Mouse (Mus musculus) gastrocnemius, adult 2 months (tissue): ENCODE data around the gene Extl1. TPM values are rescaled to one million over a fixed set of nuclear protein-coding genes. Genes with fewer than 3 reads are reported as not detected.

Experiments
- DNase-seq: peaks from one replicate; pipeline ENCODE4 v3.0.0; 2022
- H3K27ac ChIP-seq: fragments of 200-600 bp; 2 replicates; pipeline ENCODE4 v1.8.1; 2022; ENCODE audit warnings: mild to moderate bottlenecking
- H3K4me3 ChIP-seq: fragments of 200-600 bp; 2 replicates; pipeline ENCODE4 v1.8.1; 2022; ENCODE audit warnings: mild to moderate bottlenecking, moderate library complexity
- CTCF ChIP-seq: fragments of 200-600 bp; IDR thresholded peaks from 2 replicates; pipeline ENCODE4 v1.8.1; 2022; ENCODE audit warnings: antibody characterized with exemption, mild to moderate bottlenecking, moderate library complexity
- intact Hi-C: fragments of 180-260 bp; cut with DNase I; formaldehyde crosslinking; loops from one replicate; pipeline ENCODE4 v1.15.1; 2025
- total RNA-seq, 2 experiments: library from RNA; stranded (reverse); gene quantifications; 2 replicates each; pipeline ENCODE4 v1.2.3; 2021

Gene Extl1
- total RNA-seq, 2 experiments from 2014 or later = 25.1 to 27.8 TPM

GRCm38 (mm10) chr4:134316390-134316789 is 67.3 kb downstream of the Extl1 start:
- peak; percentile 82 for DNase-seq
- Histone ChIP-seq H3K27ac (peak overlapping the region; percentile 97), H3K4me3 (peak overlapping the region; percentile 88)
- TF ChIP-seq CTCF = 0 out of 2 replicates have a peak, but pooled peaks have one; percentile 5
- intact Hi-C loops = no loop called here

- intact Hi-C loops = loop anchor here (2.0 kb wide), 1 partner anchor 41 kb away; no protein-coding TSS in a partner anchor
- Histone ChIP-seq H3K4me3 (peak overlapping the region; percentile 88), H3K27ac (peak overlapping the region; percentile 97)
- TF ChIP-seq CTCF = no peak
- peak; percentile 58 for DNase-seq
These were observed 68.2 kb downstream of the Extl1 start for GRCm38 (mm10) chr4:134315470-134315869.

- Histone ChIP-seq H3K4me3 (peak within 1 kb of the TSS; percentile 88), H3K27ac (peak within 1 kb of the TSS; percentile 97)
- intact Hi-C loops = loop anchor here (2.0 kb wide), 1 partner anchor 42 kb away; no protein-coding TSS in a partner anchor
These were observed 68.8 kb downstream of the Extl1 start, which contains the start of gene Trim63 for GRCm38 (mm10) chr4:134314876-134315275. Gene Trim63, plus strand, starts transcription at chr4:134315120.

GRCm38 (mm10) chr4:134314081-134314655 is 69.5 kb downstream of the Extl1 start:
- no peak for TF ChIP-seq CTCF
- H3K4me3 ChIP-seq = peak overlapping the region; percentile 88
- peak overlapping the region; percentile 97 for H3K27ac ChIP-seq
- intact Hi-C loops = loop anchor here (2.0 kb wide), 1 partner anchor 43 kb away; no protein-coding TSS in a partner anchor
- DNase-seq = peak; percentile 75

More at GRCm38 (mm10) chr4:134314876-134315275, 68.8 kb downstream of the Extl1 start, which contains the start of gene Trim63:
- TF ChIP-seq CTCF = no peak
- DNase-seq = peak; percentile 90

- no peak for DNase-seq
- TF ChIP-seq CTCF = peak; percentile 52
- intact Hi-C loops = no loop called here
- H3K4me3 ChIP-seq = no peak overlapping the region
- H3K27ac ChIP-seq = peak overlapping the region; percentile 97
These were observed 70.7 kb downstream of the Extl1 start for GRCm38 (mm10) chr4:134312901-134313300.

GRCm38 (mm10) chr4:134312341-134312740 is 71.3 kb downstream of the Extl1 start:
- Histone ChIP-seq H3K4me3 (no peak overlapping the region), H3K27ac (peak overlapping the region; percentile 97)
- TF ChIP-seq CTCF = no peak
- DNase-seq = no peak
- intact Hi-C loops = no loop called here

GRCm38 (mm10) chr4:134311784-134312183 is 71.9 kb downstream of the Extl1 start:
- TF ChIP-seq CTCF = no peak
- peak; percentile 84 for DNase-seq

GRCm38 (mm10) chr4:134310656-134311055 is 73.0 kb downstream of the Extl1 start:
- Histone ChIP-seq H3K27ac (peak overlapping the region; percentile 97), H3K4me3 (no peak overlapping the region; the same call in 1 of the 2 replicates)
- peak; percentile 70 for DNase-seq
- intact Hi-C loops = no loop called here
- no peak for TF ChIP-seq CTCF

More at GRCm38 (mm10) chr4:134311784-134312183, 71.9 kb downstream of the Extl1 start:
- Histone ChIP-seq H3K4me3 (no peak overlapping the region), H3K27ac (peak overlapping the region; percentile 97)
- intact Hi-C loops = no loop called here

- DNase-seq = peak; percentile 66
- Histone ChIP-seq H3K4me3 (no peak overlapping the region), H3K27ac (peak overlapping the region; percentile 97)
- intact Hi-C loops = no loop called here
- no peak for TF ChIP-seq CTCF
These were observed 73.5 kb downstream of the Extl1 start for GRCm38 (mm10) chr4:134310106-134310505.

GRCm38 (mm10) chr4:134307367-134308072 is 76.1 kb downstream of the Extl1 start:
- Histone ChIP-seq H3K27ac (peak overlapping the region; percentile 97), H3K4me3 (peak overlapping the region; percentile 60)
- TF ChIP-seq CTCF = peak; percentile 54
- DNase-seq = peak; percentile 94
- intact Hi-C loops = no loop called here

- no peak for TF ChIP-seq CTCF
- peak overlapping the region; percentile 97 for H3K27ac ChIP-seq
- peak overlapping the region; percentile 60 for H3K4me3 ChIP-seq
- no peak for DNase-seq
- intact Hi-C loops = no loop called here
These were observed 76.7 kb downstream of the Extl1 start for GRCm38 (mm10) chr4:134306963-134307362.

Other genes with a start within 250 kb of the Extl1 start
- gene Cep85, start 196.7 kb downstream of the Extl1 start, total RNA-seq = 10 to 100 TPM; 60.1 to 73.8 TPM
- gene Gm7534, start 180.8 kb downstream of the Extl1 start, total RNA-seq = not detected
- 1 to 10 TPM; 1.6 to 2.1 TPM for gene Catsper4, start 156.5 kb downstream of the Extl1 start, total RNA-seq
- 10 to 100 TPM; 26.3 to 53.5 TPM for gene Cnksr1, start 145.5 kb downstream of the Extl1 start, total RNA-seq
- gene E130218I03Rik, start 140.2 kb downstream of the Extl1 start, total RNA-seq = under 1 TPM in 1 of 2 experiments, not detected in 1; 0.26 TPM
- gene Zfp593, start 138.3 kb downstream of the Extl1 start, total RNA-seq = 1 to 10 TPM; 4.8 to 6.4 TPM
- gene Gm30191, start 136.9 kb downstream of the Extl1 start, total RNA-seq = not detected
- 1 to 10 TPM; 1.7 to 3.1 TPM for gene Grrp1, start 129.7 kb downstream of the Extl1 start, total RNA-seq
- 1 to 10 TPM; 3.2 TPM for gene Pdik1l, start 96.0 kb downstream of the Extl1 start, total RNA-seq
- 100 to 1,000 TPM; 250 to 325 TPM for gene Trim63, start 68.7 kb downstream of the Extl1 start, total RNA-seq
- 10 to 100 TPM in 1 of 2 experiments, 1 to 10 TPM in 1; 4.4 to 25.8 TPM for gene Slc30a2, start 40.7 kb downstream of the Extl1 start, total RNA-seq
- 1 to 10 TPM; 2.6 to 4.0 TPM for gene Pafah2, start 12.5 kb upstream of the Extl1 start, total RNA-seq
- 1 to 10 TPM; 3.0 to 3.8 TPM for gene Stmn1, start 84.5 kb upstream of the Extl1 start, total RNA-seq
- gene Paqr7, start 112.8 kb upstream of the Extl1 start, total RNA-seq = 1 to 10 TPM; 1.7 to 2.3 TPM
- not detected for gene Aunip, start 127.1 kb upstream of the Extl1 start, total RNA-seq
- 100 to 1,000 TPM; 131 to 136 TPM for gene Mtfr1l, start 151.5 kb upstream of the Extl1 start, total RNA-seq
- 1 to 10 TPM; 4.4 to 6.3 TPM for gene Selenon, start 168.3 kb upstream of the Extl1 start, total RNA-seq